Mouse (Mus musculus) forebrain, postnatal 0 days (tissue): Measurements from ENCODE around the gene Sik3. TPM values are rescaled to one million over a fixed set of nuclear protein-coding genes. Genes with fewer than 3 reads are reported as not detected.

Source experiments
- ATAC-seq: fragments of 200-750 bp; cut with Nextera tagmentation; 2 replicates; pipeline ENCODE4 v1.8.0; 2017; ENCODE audit warnings: mild to moderate bottlenecking, moderate library complexity
- DNase-seq: peaks from one replicate; pipeline ENCODE4 v3.0.0-alpha.2; 2015
- H3K27ac ChIP-seq: fragments of 300-500 bp; sonication (generic); 2 replicates; pipeline ENCODE4 v1.5.1; 2014; ENCODE audit warnings: low read depth, mild to moderate bottlenecking, antibody characterized with exemption, low read length, moderate library complexity, mixed read lengths
- H3K27me3 ChIP-seq: fragments of 300-500 bp; sonication (generic); 2 replicates; pipeline ENCODE4 v1.6.1; 2014; ENCODE audit warnings: mild to moderate bottlenecking, low read length, mixed read lengths; ENCODE audit not compliant: insufficient read depth
- H3K36me3 ChIP-seq: fragments of 300-500 bp; sonication (generic); 2 replicates; pipeline ENCODE4 v1.6.1; 2014; ENCODE audit warnings: mild to moderate bottlenecking, moderate library complexity; ENCODE audit not compliant: insufficient read depth
- H3K4me1 ChIP-seq: fragments of 300-500 bp; sonication (generic); 2 replicates; pipeline ENCODE4 v1.6.1; 2014; ENCODE audit warnings: antibody characterized with exemption; ENCODE audit not compliant: insufficient read depth
- H3K4me2 ChIP-seq: fragments of 300-500 bp; sonication (generic); 2 replicates; pipeline ENCODE4 v1.6.1; 2014; ENCODE audit warnings: low read depth, mild to moderate bottlenecking, moderate library complexity
- H3K4me3 ChIP-seq: fragments of 300-500 bp; sonication (generic); 2 replicates; pipeline ENCODE4 v1.5.1; 2014; ENCODE audit warnings: low read depth, low read length, mixed read lengths
- H3K9ac ChIP-seq: fragments of 300-500 bp; sonication (generic); 2 replicates; pipeline ENCODE4 v1.6.1; 2014; ENCODE audit warnings: mild to moderate bottlenecking
- H3K9me3 ChIP-seq: fragments of 300-500 bp; sonication (generic); 2 replicates; pipeline ENCODE4 v1.6.1; 2016; ENCODE audit warnings: low read length
- CTCF ChIP-seq: sonication (generic); IDR thresholded peaks from 2 replicates; pipeline ENCODE4 v1.5.1; 2016; ENCODE audit warnings: antibody characterized with exemption, control low read depth, low read depth
- WGBS: fragments of 180-500 bp; shearing (Covaris S2); extraction: QIAGEN DNeasy Blood & Tissue Kit; methylation state at CpG from one replicate; pipeline ENCODE4 v1.1.7; 2014; 5-methylcytosine and 5-hydroxymethylcytosine counted together
- polyA plus RNA-seq: library from polyadenylated mRNA; unstranded; fragments of >200 nt; fragmentation: Nextera tagmentation; extraction: Ambion mirVana; gene quantifications from 2 replicates; pipeline ENCODE4 v1.2.1, GENCODE M21; 2015
- total RNA-seq: library from RNA; depleted of rRNA; stranded (reverse); fragments of >200 nt; gene quantifications from 2 replicates; pipeline ENCODE4 v1.2.3, GENCODE M21; 2014

Sik3 gene
- total and polyA plus RNA-seq, 2 experiments from 2014 or later: 9.3 to 27.9 TPM

DNA sequence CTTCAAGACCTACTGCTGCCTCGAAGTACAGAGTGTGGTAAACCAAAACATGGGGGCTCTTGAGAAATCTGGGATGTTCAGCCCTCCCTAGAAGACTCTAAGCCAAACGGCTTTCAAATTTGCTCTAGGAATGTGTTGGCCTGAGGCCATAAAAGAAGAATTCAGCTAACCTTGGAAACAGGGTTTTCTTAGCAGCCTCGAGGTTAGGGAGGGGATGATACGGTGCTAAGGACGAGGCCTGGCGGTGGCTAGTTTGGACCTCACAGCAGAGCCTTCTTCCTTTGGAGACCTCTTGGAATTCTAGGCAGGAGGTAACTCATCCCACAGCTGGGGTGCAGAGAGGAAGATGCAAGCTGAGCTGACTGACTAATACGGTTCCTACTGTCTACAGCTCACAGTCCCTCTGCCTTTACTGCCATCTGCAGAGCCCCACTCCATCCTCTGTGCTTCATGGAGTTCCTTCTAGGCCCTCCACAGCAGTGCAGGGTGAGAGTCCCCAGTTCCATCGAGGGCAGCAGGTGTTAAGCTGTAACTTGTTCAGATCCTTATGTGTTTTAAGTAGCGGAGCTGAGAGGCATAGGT lies 22.8 kb downstream of the Sik3 start:
- Histone ChIP-seq H3K36me3 (no peaks in the 10 kb centered on the region), H3K9ac (no peak overlapping the region), H3K4me2 (no peak overlapping the region), H3K4me3 (no peak overlapping the region), H3K27ac (no peak overlapping the region), H3K4me1 (no peaks in the 10 kb centered on the region; the same call in 1 of the 2 replicates), H3K27me3 (no peaks in the 10 kb centered on the region), H3K9me3 (no peaks in the 10 kb centered on the region)
- ATAC-seq: no peak
- DNase-seq: no peak
- no peak for TF ChIP-seq CTCF
- WGBS: 55% methylated on average over 9 of the region's 9 CpGs

- H3K4me1 ChIP-seq: no peaks in the 10 kb centered on the region; the same call in 1 of the 2 replicates
- H3K27me3 ChIP-seq: no peaks in the 10 kb centered on the region
- H3K9ac ChIP-seq: no peak overlapping the region
- no peak for TF ChIP-seq CTCF
- H3K9me3 ChIP-seq: no peaks in the 10 kb centered on the region
- no peak overlapping the region for H3K4me3 ChIP-seq
- no peak overlapping the region for H3K27ac ChIP-seq
- 90% methylated on average over 8 of the region's 8 CpGs for WGBS
- no peak overlapping the region for H3K4me2 ChIP-seq
- H3K36me3 ChIP-seq: no peaks in the 10 kb centered on the region
- no peak for DNase-seq
- no peak for ATAC-seq
Observed at GRCm38 (mm10) chr9:46036881-46037280, 24.3 kb downstream of the Sik3 start.

GRCm38 (mm10) chr9:46038786-46039185 lies 26.2 kb downstream of the Sik3 start:
- WGBS: 96% methylated on average over 13 of the region's 13 CpGs
- H3K4me2 ChIP-seq: no peak overlapping the region
- H3K4me1 ChIP-seq: no peaks in the 10 kb centered on the region
- H3K27ac ChIP-seq: no peak overlapping the region
- ATAC-seq: no peak
- H3K9me3 ChIP-seq: no peaks in the 10 kb centered on the region
- no peak for DNase-seq
- TF ChIP-seq CTCF: no peak
- H3K36me3 ChIP-seq: no peaks in the 10 kb centered on the region
- H3K4me3 ChIP-seq: no peak overlapping the region
- H3K27me3 ChIP-seq: no peaks in the 10 kb centered on the region
- H3K9ac ChIP-seq: no peak overlapping the region

- no peak overlapping the region for H3K4me3 ChIP-seq
- ATAC-seq: no peak
- 95% methylated on average over 2 of the region's 2 CpGs for WGBS
Observed at GRCm38 (mm10) chr9:46041186-46041585, 28.6 kb downstream of the Sik3 start.

GRCm38 (mm10) chr9:46042387-46042786 lies 29.8 kb downstream of the Sik3 start:
- H3K9ac ChIP-seq: no peak overlapping the region
- no peak overlapping the region for H3K4me2 ChIP-seq
- TF ChIP-seq CTCF: no peak
- DNase-seq: no peak
- 72% methylated on average over 3 of the region's 3 CpGs for WGBS
- ATAC-seq: no peak
- H3K36me3 ChIP-seq: no peaks in the 10 kb centered on the region
- no peak overlapping the region for H3K4me3 ChIP-seq
- H3K27ac ChIP-seq: no peak overlapping the region
- no peaks in the 10 kb centered on the region for H3K9me3 ChIP-seq
- no peaks in the 10 kb centered on the region for H3K27me3 ChIP-seq
- H3K4me1 ChIP-seq: no peaks in the 10 kb centered on the region

More at GRCm38 (mm10) chr9:46041186-46041585, 28.6 kb downstream of the Sik3 start:
- no peaks in the 10 kb centered on the region for H3K36me3 ChIP-seq
- DNase-seq: no peak
- H3K9ac ChIP-seq: no peak overlapping the region
- H3K9me3 ChIP-seq: no peaks in the 10 kb centered on the region
- TF ChIP-seq CTCF: no peak
- no peaks in the 10 kb centered on the region for H3K4me1 ChIP-seq
- no peak overlapping the region for H3K4me2 ChIP-seq
- H3K27ac ChIP-seq: no peak overlapping the region
- H3K27me3 ChIP-seq: no peaks in the 10 kb centered on the region

- Histone ChIP-seq H3K4me1 (no peaks in the 10 kb centered on the region), H3K27ac (no peak overlapping the region), H3K9ac (no peak overlapping the region), H3K27me3 (no peaks in the 10 kb centered on the region), H3K9me3 (no peaks in the 10 kb centered on the region), H3K4me3 (no peak overlapping the region), H3K36me3 (no peaks in the 10 kb centered on the region), H3K4me2 (no peak overlapping the region)
- ATAC-seq: no peak
- TF ChIP-seq CTCF: no peak
- 86% methylated on average over 8 of the region's 8 CpGs for WGBS
- DNase-seq: no peak
Observed at GRCm38 (mm10) chr9:46043626-46044025, 31.0 kb downstream of the Sik3 start.

GRCm38 (mm10) chr9:46046724-46047517 lies 34.3 kb downstream of the Sik3 start:
- no peak overlapping the region for H3K4me3 ChIP-seq
- no peaks in the 10 kb centered on the region for H3K27me3 ChIP-seq
- no peak overlapping the region for H3K27ac ChIP-seq
- DNase-seq: no peak
- H3K9me3 ChIP-seq: no peaks in the 10 kb centered on the region
- H3K4me1 ChIP-seq: no peaks in the 10 kb centered on the region
- H3K9ac ChIP-seq: no peak overlapping the region
- H3K4me2 ChIP-seq: no peak overlapping the region
- ATAC-seq: no peak
- TF ChIP-seq CTCF: no peak
- 44% methylated on average over 11 of the region's 11 CpGs for WGBS
- no peaks in the 10 kb centered on the region for H3K36me3 ChIP-seq
